Mouse (Mus musculus): ENCODE measurements around the gene Chrm2.

Gene Chrm2

GRCm38 (mm10) chr6:36523599-36523998, 135.7 kb downstream of the Chrm2 start:
- no peak for DNase-seq

GRCm38 (mm10) chr6:36528509-36528908, 140.6 kb downstream of the Chrm2 start:
- no peak for DNase-seq

- no peak for DNase-seq
Observed at GRCm38 (mm10) chr6:36541247-36541646, 153.4 kb downstream of the Chrm2 start.

- DNase-seq, result no peak
Observed at GRCm38 (mm10) chr6:36566886-36567285, 179.0 kb downstream of the Chrm2 start.

All from cerebellum, postnatal 25 days (tissue).